ENCODE assay signal across 9 mouse cellular contexts in the genomic region with DNA sequence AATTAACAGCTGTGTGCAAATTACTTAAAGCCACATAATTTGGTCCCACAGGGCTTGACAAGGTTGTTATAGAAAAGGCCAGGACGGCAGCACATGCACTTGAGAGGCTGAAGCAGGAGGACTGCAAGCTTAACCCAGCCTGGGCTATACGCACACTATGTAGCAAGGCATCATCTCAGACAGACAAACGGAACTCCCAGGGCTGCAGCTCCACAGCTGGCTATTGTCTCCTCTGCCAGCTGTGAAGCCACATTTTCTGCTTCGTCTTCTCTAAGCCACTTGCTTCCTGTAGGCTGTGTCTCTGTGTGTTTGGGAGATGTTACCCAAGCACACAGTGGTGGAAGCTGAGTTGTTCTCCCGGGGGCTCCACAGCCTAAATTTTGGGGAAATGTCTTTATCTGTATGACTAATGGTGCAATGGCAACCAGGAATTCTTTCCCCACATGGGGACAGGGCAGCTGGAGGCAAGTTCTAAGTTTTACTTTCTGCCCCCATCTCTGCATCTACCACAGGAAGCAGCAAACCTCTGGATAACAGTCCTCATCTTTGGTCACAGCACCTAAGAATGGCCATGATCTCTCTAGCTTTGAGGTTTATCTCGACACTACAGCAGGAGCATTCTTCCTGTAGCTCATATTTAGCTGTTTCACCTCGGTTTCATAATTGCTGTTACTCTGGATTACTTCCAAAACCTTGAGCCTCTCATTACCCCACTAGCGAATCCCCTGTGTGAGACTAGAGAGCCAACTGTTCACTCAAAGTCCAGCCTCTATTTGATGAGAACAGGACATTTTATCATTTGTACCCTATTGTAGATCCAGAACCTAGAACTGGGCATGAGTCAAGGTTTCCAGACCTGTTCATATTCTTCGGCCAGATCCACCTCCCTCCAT. TPM values are rescaled to one million over a fixed set of nuclear protein-coding genes. Genes with fewer than 3 reads are reported as not detected.
DNase-seq lines count a peak whose midpoint lies in the region; ATAC-seq lines count a peak whose summit lies in the region.
"Had no signal": no experiment of that assay in that cellular context is flagged by ENCODE, and none has a peak within 500 bp of the region (broad histone marks: within the 10 kb centered on the region; RNA-seq: fewer than 3 reads in every experiment).

No protein-coding gene starts in this region.

- no peak for ATAC-seq in midbrain, embryonic 11.5 days (ENCODE audit: low FRiP score)
- ATAC-seq in hematopoietic stem cell, adult 5-6 weeks (replicated peaks in 1 of 2; ENCODE audit: insufficient read depth in 1 of 2, low FRiP score in 2 of 2, low TSS enrichment in 1 of 2, low read depth in 1 of 2, poor library complexity in 2 of 2, severe bottlenecking in 2 of 2), result peak; percentile 73 to 79
- ATAC-seq in midbrain, embryonic 13.5 days, result no peak

- H3K4me2 ChIP-seq in midbrain, embryonic 11.5 days, result no peak overlapping the region
- peak overlapping the region; percentile 46; the same call in 1 of the 2 replicates for H3K4me2 ChIP-seq in midbrain, embryonic 13.5 days (replicated peaks)
- H3K4me2 ChIP-seq: lung, embryonic 15.5 days had no signal

- H3K4me1 ChIP-seq in midbrain, embryonic 11.5 days (ENCODE audit: control insufficient read depth, insufficient read depth, low read length), result peaks cover 5% of the 10 kb centered on the region
- H3K4me1 ChIP-seq in midbrain, embryonic 10.5 days, result peaks cover 11% of the 10 kb centered on the region
- peaks cover 56% of the 10 kb centered on the region for H3K4me1 ChIP-seq in midbrain, embryonic 13.5 days (replicated peaks)

- H3K27ac ChIP-seq in midbrain, embryonic 11.5 days (ENCODE audit: low read depth, low read length), result no peak overlapping the region
- no peak overlapping the region for H3K27ac ChIP-seq in midbrain, embryonic 10.5 days (replicated peaks)
- no peak overlapping the region for H3K27ac ChIP-seq in midbrain, embryonic 13.5 days
- H3K27ac ChIP-seq: lung, embryonic 15.5 days; neural tube, embryonic 12.5 days had no signal

- H3K9ac ChIP-seq in midbrain, embryonic 11.5 days (ENCODE audit: low read length), result no peak overlapping the region
- H3K9ac ChIP-seq in midbrain, embryonic 13.5 days (replicated peaks), result no peak overlapping the region
- H3K9ac ChIP-seq: lung, embryonic 15.5 days; neural tube, embryonic 12.5 days had no signal

- H3K4me3 ChIP-seq in midbrain, embryonic 11.5 days (ENCODE audit: low read depth, low read length), result no peak overlapping the region
- H3K4me3 ChIP-seq in midbrain, embryonic 10.5 days, result no peak overlapping the region
- H3K4me3 ChIP-seq in midbrain, embryonic 13.5 days (replicated peaks), result no peak overlapping the region
- H3K4me3 ChIP-seq: lung, embryonic 15.5 days; neural tube, embryonic 12.5 days had no signal

- no peaks in the 10 kb centered on the region for H3K36me3 ChIP-seq in midbrain, embryonic 11.5 days (ENCODE audit: control insufficient read depth, insufficient read depth, low read length)
- H3K36me3 ChIP-seq in midbrain, embryonic 10.5 days, result no peaks in the 10 kb centered on the region
- H3K36me3 ChIP-seq in midbrain, embryonic 13.5 days, result no peaks in the 10 kb centered on the region
- H3K36me3 ChIP-seq: lung, embryonic 15.5 days; neural tube, embryonic 12.5 days had no signal

- peak; percentile 72 for DNase-seq in midbrain, embryonic 11.5 days (ENCODE audit: low spot score, missing footprints)
- no peak for DNase-seq in midbrain, embryonic 10.5 days (ENCODE audit: low spot score)
- peak; percentile 51 for DNase-seq in thymus, postnatal 4 days
- no peak for DNase-seq in cerebellum, postnatal 10 days
- no peak for DNase-seq in B cell, adult 2 months

- peaks cover 13% of the 10 kb centered on the region for H3K27me3 ChIP-seq in midbrain, embryonic 11.5 days (ENCODE audit: control insufficient read depth, insufficient read depth, low read length)
- peaks cover 35% of the 10 kb centered on the region for H3K27me3 ChIP-seq in midbrain, embryonic 10.5 days (ENCODE audit: low read depth, poor library complexity, severe bottlenecking)
- H3K27me3 ChIP-seq in midbrain, embryonic 13.5 days, result peaks cover 18% of the 10 kb centered on the region

- no peaks in the 10 kb centered on the region for H3K9me3 ChIP-seq in midbrain, embryonic 11.5 days (ENCODE audit: control insufficient read depth, low read length)
- no peaks in the 10 kb centered on the region for H3K9me3 ChIP-seq in midbrain, embryonic 10.5 days (replicated peaks)
- no peaks in the 10 kb centered on the region for H3K9me3 ChIP-seq in midbrain, embryonic 13.5 days
- H3K9me3 ChIP-seq: lung, embryonic 15.5 days; neural tube, embryonic 12.5 days had no signal

- 70% methylated on average over 9 of the region's 9 CpGs for WGBS in midbrain, embryonic 11.5 days
- 77% methylated on average over 9 of the region's 9 CpGs for WGBS in midbrain, embryonic 10.5 days
- 69% methylated on average over 9 of the region's 9 CpGs for WGBS in midbrain, embryonic 13.5 days

RNA-seq across cellular contexts. Expression of a gene that starts 6.1 kb away (rescaled TPM):
- 1.2 and 1.3 TPM in 2 replicates for polyA plus RNA-seq in midbrain, embryonic 11.5 days (2014; fragmentation: Nextera tagmentation; extraction: Ambion mirVana)
- 0.56 and 0.92 TPM in 2 replicates for polyA plus RNA-seq in midbrain, embryonic 10.5 days (2016; fragmentation: Nextera tagmentation; extraction: Ambion mirVana)
- 13.1 and 16.7 TPM in 2 replicates for total RNA-seq in hematopoietic stem cell, adult 5-6 weeks (2017)
- polyA plus RNA-seq in midbrain, embryonic 13.5 days (2015; fragmentation: Nextera tagmentation; extraction: Ambion mirVana), result 2.4 and 2.8 TPM in 2 replicates

Comparison
In these comparisons a context has a peak if more than half of its experiments do, and no peak if none do; other contexts are left out.
1. DNase-seq: peak in midbrain, embryonic 11.5 days (single experiment) and thymus, postnatal 4 days (single experiment); none in midbrain, embryonic 10.5 days (single experiment), cerebellum, postnatal 10 days (0 of 2) and B cell, adult 2 months (0 of 2).
2. ATAC-seq: peak in hematopoietic stem cell, adult 5-6 weeks (2 of 2); none in midbrain, embryonic 11.5 days (single experiment) and midbrain, embryonic 13.5 days (single experiment).